8 mouse cellular contexts compared by ENCODE assay signal in the genomic region with DNA sequence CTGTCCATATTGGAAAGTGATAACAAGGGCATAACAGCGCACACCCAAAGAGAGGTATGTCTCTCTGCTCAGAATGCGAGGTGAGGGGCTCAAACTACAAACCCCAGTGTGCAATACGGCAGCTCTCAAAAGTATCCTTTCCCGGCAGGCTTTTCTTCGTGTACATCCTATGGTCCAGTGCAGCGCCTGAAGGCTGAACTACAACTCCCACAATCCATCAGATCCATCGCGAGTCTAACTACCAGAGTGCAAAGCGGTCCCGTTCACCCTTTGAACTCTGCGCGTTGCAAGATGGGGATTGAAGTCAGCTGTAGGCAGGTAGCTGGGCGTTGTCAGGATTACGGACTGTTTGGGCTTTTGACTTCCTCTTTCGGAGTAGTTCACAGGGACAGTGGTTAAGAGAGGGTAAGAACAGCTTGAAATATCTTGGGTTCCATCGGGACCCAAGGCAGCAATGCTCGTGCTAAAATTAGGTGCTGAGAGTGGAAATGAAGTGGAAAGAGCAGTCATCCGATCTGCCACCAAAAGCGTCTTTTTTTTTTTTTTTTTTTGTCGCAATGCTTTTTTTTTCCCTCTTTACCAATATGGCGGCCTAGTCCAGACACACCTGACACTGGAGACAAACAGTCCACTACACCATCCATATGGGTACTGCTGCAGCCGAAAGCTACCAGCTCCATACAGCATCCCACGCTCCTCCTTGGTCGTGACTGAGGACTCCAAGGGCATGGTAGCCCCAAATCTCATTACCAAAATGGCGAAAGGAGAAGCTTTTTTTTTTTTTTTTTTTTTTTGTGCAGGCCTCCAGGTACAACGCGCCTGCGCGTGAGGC. TPM values are rescaled to one million over a fixed set of nuclear protein-coding genes. Genes with fewer than 3 reads are reported as not detected.
DNase-seq lines count a peak whose midpoint lies in the region; ATAC-seq lines count a peak whose summit lies in the region.

No protein-coding gene starts in this region.

- peak overlapping the region; percentile 95 to 98 for H3K27ac ChIP-seq in heart, embryonic 14.5 days (replicated peaks in 1 of 2; ENCODE audit: control insufficient read depth in 1 of 2, insufficient read depth in 1 of 2, low read depth in 2 of 2, low read length in 2 of 2)
- H3K27ac ChIP-seq in liver, embryonic 13.5 days: peak overlapping the region; percentile 96
- peak overlapping the region; percentile 99 for H3K27ac ChIP-seq in stomach, embryonic 16.5 days (ENCODE audit: low read length)

- ATAC-seq in heart, embryonic 14.5 days (ENCODE audit: insufficient number of reproducible peaks, insufficient read depth, low FRiP score, low read depth): peak; percentile 79
- peak; percentile 84 for ATAC-seq in liver, embryonic 13.5 days (ENCODE audit: low read depth)
- ATAC-seq in stomach, embryonic 16.5 days (ENCODE audit: insufficient read depth, low FRiP score): peak; percentile 88

- H3K36me3 ChIP-seq in heart, embryonic 14.5 days (ENCODE audit: control insufficient read depth, insufficient read depth, low read length): peaks cover 14% of the 10 kb centered on the region
- H3K36me3 ChIP-seq in liver, embryonic 13.5 days: peaks cover 10% of the 10 kb centered on the region
- H3K36me3 ChIP-seq in stomach, embryonic 16.5 days (ENCODE audit: control insufficient read depth, insufficient read depth, low read length): no peaks in the 10 kb centered on the region

- peak overlapping the region; percentile 62 for H3K9ac ChIP-seq in heart, embryonic 14.5 days (ENCODE audit: low read length)
- H3K9ac ChIP-seq in liver, embryonic 13.5 days: peak overlapping the region; percentile 74
- H3K9ac ChIP-seq in stomach, embryonic 16.5 days (ENCODE audit: low read length): peak overlapping the region; percentile 70

- no peaks in the 10 kb centered on the region for H3K9me3 ChIP-seq in heart, embryonic 14.5 days (ENCODE audit: control insufficient read depth, low read length)
- no peaks in the 10 kb centered on the region for H3K9me3 ChIP-seq in liver, embryonic 13.5 days (replicated peaks)
- no peaks in the 10 kb centered on the region for H3K9me3 ChIP-seq in stomach, embryonic 16.5 days (replicated peaks; ENCODE audit: control insufficient read depth, low read length)

- H3K4me3 ChIP-seq in heart, embryonic 14.5 days (ENCODE audit: control insufficient read depth in 1 of 2, insufficient read depth in 1 of 2, low read depth in 1 of 2, low read length in 2 of 2): peak overlapping the region; percentile 51 to 92
- H3K4me3 ChIP-seq in liver, embryonic 13.5 days (replicated peaks): peak overlapping the region; percentile 65
- peak overlapping the region; percentile 100 for H3K4me3 ChIP-seq in stomach, embryonic 16.5 days (replicated peaks; ENCODE audit: low read length)

- peak; percentile 90 to 94 for DNase-seq in CD8-positive naive resting alpha-beta T cell, adult 2 months (ENCODE audit: low read depth in 2 of 2, low spot score in 2 of 2)
- peak; percentile 96 for DNase-seq in c-Kit-negative CD71-positive TER-119-positive erythroid progenitor cells, embryonic 14.5 days (ENCODE audit: low read depth, low spot score)
- peak; percentile 98 for DNase-seq in fibroblast of lung, adult 2 months (ENCODE audit: low read depth)
- DNase-seq in kidney, postnatal 14 days: peak; percentile 98
- DNase-seq in liver, embryonic 13.5 days: peak; percentile 94
- peak; percentile 90 for DNase-seq in neural tube, embryonic 10.5 days (ENCODE audit: extremely low spot score, low spot score)

- under 1% methylated on average over 29 of the region's 29 CpGs for WGBS in heart, embryonic 14.5 days
- under 1% methylated on average over 29 of the region's 29 CpGs for WGBS in liver, embryonic 13.5 days (ENCODE audit: insufficient replicate concordance)
- WGBS in stomach, embryonic 16.5 days: under 1% methylated on average over 29 of the region's 29 CpGs

- H3K27me3 ChIP-seq in heart, embryonic 14.5 days (ENCODE audit: control insufficient read depth, insufficient read depth, low read length): peaks cover 13% of the 10 kb centered on the region
- H3K27me3 ChIP-seq in liver, embryonic 13.5 days: peaks cover 23% of the 10 kb centered on the region
- peaks cover 2% of the 10 kb centered on the region; the same call in 1 of the 2 replicates for H3K27me3 ChIP-seq in stomach, embryonic 16.5 days (ENCODE audit: control insufficient read depth, insufficient read depth, low read length)

- H3K4me2 ChIP-seq in heart, embryonic 14.5 days (ENCODE audit: low read length): peak overlapping the region; percentile 68
- peak overlapping the region; percentile 79 for H3K4me2 ChIP-seq in liver, embryonic 13.5 days
- H3K4me2 ChIP-seq in stomach, embryonic 16.5 days (ENCODE audit: low read depth, low read length): peak overlapping the region; percentile 64

- peaks cover 4 to 18% of the 10 kb centered on the region in 2 experiments for H3K4me1 ChIP-seq in heart, embryonic 14.5 days (ENCODE audit: control insufficient read depth in 2 of 2, insufficient read depth in 2 of 2, low read length in 2 of 2)
- H3K4me1 ChIP-seq in liver, embryonic 13.5 days (replicated peaks): peaks cover 36% of the 10 kb centered on the region
- peaks cover 15% of the 10 kb centered on the region for H3K4me1 ChIP-seq in stomach, embryonic 16.5 days (ENCODE audit: control insufficient read depth, insufficient read depth, low read length)

RNA-seq across cellular contexts. Expression of gene Phf12, which starts 0.7 kb away (rescaled TPM):
- polyA plus RNA-seq in heart, embryonic 14.5 days (2014; fragmentation: Nextera tagmentation; extraction: Ambion mirVana): 10.8 and 11.6 TPM in 2 replicates
- polyA plus RNA-seq in liver, embryonic 13.5 days (2015; fragmentation: Nextera tagmentation; extraction: Ambion mirVana): 6.5 and 7.6 TPM in 2 replicates
- 10.9 and 11.5 TPM in 2 replicates for polyA plus RNA-seq in stomach, embryonic 16.5 days (2015; fragmentation: Nextera tagmentation; extraction: Ambion mirVana)

RNA-seq across cellular contexts. Expression of gene Dhrs13, which starts 50.3 kb away (rescaled TPM):
- 14.4 and 18.0 TPM in 2 replicates for polyA plus RNA-seq in heart, embryonic 14.5 days (2014; fragmentation: Nextera tagmentation; extraction: Ambion mirVana)
- polyA plus RNA-seq in liver, embryonic 13.5 days (2015; fragmentation: Nextera tagmentation; extraction: Ambion mirVana): 18.2 and 19.3 TPM in 2 replicates
- polyA plus RNA-seq in stomach, embryonic 16.5 days (2015; fragmentation: Nextera tagmentation; extraction: Ambion mirVana): 12.1 and 13.8 TPM in 2 replicates

RNA-seq across cellular contexts. Expression of gene Sez6, which starts 51.2 kb away (rescaled TPM):
- polyA plus RNA-seq in heart, embryonic 14.5 days (2014; fragmentation: Nextera tagmentation; extraction: Ambion mirVana): 0.15 TPM in 1 of 2 replicates, not detected in the other
- polyA plus RNA-seq in liver, embryonic 13.5 days (2015; fragmentation: Nextera tagmentation; extraction: Ambion mirVana): 0.03 and 0.20 TPM in 2 replicates
- 2.0 and 2.3 TPM in 2 replicates for polyA plus RNA-seq in stomach, embryonic 16.5 days (2015; fragmentation: Nextera tagmentation; extraction: Ambion mirVana)

RNA-seq across cellular contexts. Expression of gene Flot2, which starts 55.9 kb away (rescaled TPM):
- 95.2 and 98.3 TPM in 2 replicates for polyA plus RNA-seq in heart, embryonic 14.5 days (2014; fragmentation: Nextera tagmentation; extraction: Ambion mirVana)
- polyA plus RNA-seq in liver, embryonic 13.5 days (2015; fragmentation: Nextera tagmentation; extraction: Ambion mirVana): 24.6 and 27.1 TPM in 2 replicates
- 59.0 and 61.1 TPM in 2 replicates for polyA plus RNA-seq in stomach, embryonic 16.5 days (2015; fragmentation: Nextera tagmentation; extraction: Ambion mirVana)

Comparison
In these comparisons a context has a peak if more than half of its experiments do, and no peak if none do; other contexts are left out.
1. Peak in every context shown above with its lines: DNase-seq, ATAC-seq, H3K4me3 ChIP-seq and H3K27ac ChIP-seq.